Mouse (Mus musculus) MEL (cell line): ENCODE results near the gene Mertk. TPM values are rescaled to one million over a fixed set of nuclear protein-coding genes. Genes with fewer than 3 reads are reported as not detected.

Experiments used
- DNase-seq: peaks from one replicate; pipeline ENCODE4 v3.0.0; 2011; ENCODE audit warnings: low read depth, low spot score
- H3K27ac ChIP-seq: 2 replicates; pipeline ENCODE4 v1.5.1; 2012; ENCODE audit warnings: low read depth, mild to moderate bottlenecking, control low read depth, low read length, moderate library complexity; ENCODE audit not compliant: control insufficient read depth
- H3K27me3 ChIP-seq, 2 experiments: fragments of 150-350 bp in 1 of 2; sonication (generic) in 1 of 2; 2 replicates each; pipeline ENCODE4 v1.6.1; 2012; ENCODE audit warnings: low read length in 2 of 2, mild to moderate bottlenecking in 2 of 2, improper control_type of control experiment in 1 of 2, moderate library complexity in 1 of 2; ENCODE audit not compliant: insufficient read depth in 2 of 2, control insufficient read depth in 1 of 2
- H3K36me3 ChIP-seq, 2 experiments: 2 replicates each; pipeline ENCODE4 v1.6.1; 2012 to 2014; ENCODE audit warnings: low read length in 2 of 2, improper control_type of control experiment in 1 of 2, inconsistent platforms in 1 of 2, mild to moderate bottlenecking in 1 of 2; ENCODE audit not compliant: insufficient read depth in 2 of 2, control insufficient read depth in 1 of 2
- H3K4me1 ChIP-seq, 2 experiments: fragments of 150-350 bp in 1 of 2; sonication (generic) in 1 of 2; 2 replicates each; pipeline ENCODE4 v1.6.1; 2012; ENCODE audit warnings: low read length in 2 of 2, improper control_type of control experiment in 1 of 2, mild to moderate bottlenecking in 1 of 2; ENCODE audit not compliant: insufficient read depth in 2 of 2, control insufficient read depth in 1 of 2
- H3K4me3 ChIP-seq, 2 experiments: fragments of 150-350 bp in 1 of 2; sonication (generic) in 1 of 2; 2 replicates each; pipeline ENCODE4 v1.5.1; 2012; ENCODE audit warnings: low read depth in 2 of 2, low read length in 2 of 2, mild to moderate bottlenecking in 2 of 2, moderate library complexity in 2 of 2, control low read depth in 1 of 2, improper control_type of control experiment in 1 of 2; ENCODE audit not compliant: control insufficient read depth in 1 of 2, insufficient read depth in 1 of 2
- H3K79me2 ChIP-seq: 2 replicates; pipeline ENCODE4 v1.6.1; 2012; ENCODE audit warnings: mild to moderate bottlenecking, low read length, moderate library complexity; ENCODE audit not compliant: control insufficient read depth, poor library complexity, insufficient read depth
- H3K9ac ChIP-seq: 2 replicates; pipeline ENCODE4 v1.6.1; 2012; ENCODE audit warnings: low read depth, mild to moderate bottlenecking, control low read depth, low read length, moderate library complexity; ENCODE audit not compliant: control insufficient read depth, poor library complexity, severe bottlenecking
- H3K9me3 ChIP-seq: fragments of 150-350 bp; sonication (generic); replicated peaks from 2 replicates; pipeline ENCODE4 v1.6.1; 2012; ENCODE audit warnings: mild to moderate bottlenecking, low read length, improper control_type of control experiment, moderate library complexity; ENCODE audit not compliant: insufficient read depth
- BHLHE40 ChIP-seq: IDR thresholded peaks from 2 replicates; pipeline ENCODE4 v1.6.1; 2012; ENCODE audit warnings: low read depth, mild to moderate bottlenecking, inconsistent platforms, low read length, improper control_type of control experiment, borderline replicate concordance
- CTCF ChIP-seq, 3 experiments: IDR thresholded peaks in 2 of 3; conservative IDR thresholded peaks in 1 of 3; 2 replicates each; pipeline ENCODE4 v1.5.1; 2011 to 2012; ENCODE audit warnings: low read length in 3 of 3, low read depth in 2 of 3, mild to moderate bottlenecking in 2 of 3, improper control_type of control experiment in 1 of 3, inconsistent platforms in 1 of 3, mixed read lengths in 1 of 3, moderate library complexity in 1 of 3; ENCODE audit not compliant: control insufficient read depth in 1 of 3, insufficient read depth in 1 of 3, poor library complexity in 1 of 3, severe bottlenecking in 1 of 3
- E2F4 ChIP-seq: IDR thresholded peaks from 2 replicates; pipeline ENCODE4 v1.6.1; 2011; ENCODE audit warnings: low read depth, low read length, improper control_type of control experiment, borderline replicate concordance
- ELF1 ChIP-seq: IDR thresholded peaks from 2 replicates; pipeline ENCODE4 v1.6.1; 2014; ENCODE audit warnings: low read depth, mild to moderate bottlenecking, inconsistent platforms, low read length, improper control_type of control experiment, moderate library complexity
- EP300 ChIP-seq, 2 experiments: IDR thresholded peaks; 2 replicates each; pipeline ENCODE4 v1.6.1; 2011; ENCODE audit warnings: improper control_type of control experiment in 2 of 2, low read length in 2 of 2, low read depth in 1 of 2, mild to moderate bottlenecking in 1 of 2
- JUND ChIP-seq: IDR thresholded peaks from 2 replicates; pipeline ENCODE4 v1.6.1; 2011; ENCODE audit warnings: low read depth, mild to moderate bottlenecking, improper control_type of control experiment, low read length
- MAX ChIP-seq: IDR thresholded peaks from 2 replicates; pipeline ENCODE4 v1.6.1; 2011; ENCODE audit warnings: low read length, improper control_type of control experiment
- MAZ ChIP-seq: IDR thresholded peaks from 2 replicates; pipeline ENCODE4 v1.6.1; 2012; ENCODE audit warnings: low read depth, mild to moderate bottlenecking, inconsistent platforms, low read length, improper control_type of control experiment
- MEF2A ChIP-seq: IDR thresholded peaks from 2 replicates; pipeline ENCODE4 v1.6.1; 2014; ENCODE audit warnings: low read depth, mild to moderate bottlenecking, inconsistent platforms, low read length, improper control_type of control experiment; ENCODE audit not compliant: poor library complexity, insufficient replicate concordance, severe bottlenecking; ENCODE audit errors: extremely low read depth
- MXI1 ChIP-seq: IDR thresholded peaks from 2 replicates; pipeline ENCODE4 v1.6.1; 2011; ENCODE audit warnings: mild to moderate bottlenecking, low read depth, low read length, improper control_type of control experiment
- MYB ChIP-seq: IDR thresholded peaks from 2 replicates; pipeline ENCODE4 v1.6.1; 2011; ENCODE audit warnings: mild to moderate bottlenecking, low read depth, low read length, improper control_type of control experiment
- MYC ChIP-seq: IDR thresholded peaks from 2 replicates; pipeline ENCODE4 v1.6.1; 2011; ENCODE audit warnings: low read depth, mild to moderate bottlenecking, low read length, improper control_type of control experiment, moderate library complexity
- NRF1 ChIP-seq: IDR thresholded peaks from 2 replicates; pipeline ENCODE4 v1.6.1; 2014; ENCODE audit warnings: low read depth, mild to moderate bottlenecking, inconsistent platforms, low read length, improper control_type of control experiment, moderate library complexity; ENCODE audit not compliant: poor library complexity, insufficient read depth, severe bottlenecking
- POLR2A ChIP-seq, 2 experiments: IDR thresholded peaks; 2 replicates each; pipeline ENCODE4 v1.6.1; 2011 to 2012; ENCODE audit warnings: low read length in 2 of 2, mild to moderate bottlenecking in 2 of 2, control low read depth in 1 of 2, improper control_type of control experiment in 1 of 2, low read depth in 1 of 2, moderate library complexity in 1 of 2; ENCODE audit not compliant: control insufficient read depth in 1 of 2, insufficient read depth in 1 of 2, poor library complexity in 1 of 2
- SIN3A ChIP-seq: IDR thresholded peaks from 2 replicates; pipeline ENCODE4 v1.6.1; 2012; ENCODE audit warnings: low read length, improper control_type of control experiment, inconsistent platforms
- SMC3 ChIP-seq: IDR thresholded peaks from 2 replicates; pipeline ENCODE4 v1.6.1; 2011; ENCODE audit warnings: low read depth, low read length, improper control_type of control experiment
- TAL1 ChIP-seq: IDR thresholded peaks from 2 replicates; pipeline ENCODE4 v1.6.1; 2012; ENCODE audit warnings: mild to moderate bottlenecking, inconsistent platforms, low read length, moderate library complexity, mixed read lengths
- TBP ChIP-seq: IDR thresholded peaks from 2 replicates; pipeline ENCODE4 v1.8.0; 2011; ENCODE audit warnings: low read depth, low read length, improper control_type of control experiment
- TCF12 ChIP-seq: IDR thresholded peaks from 2 replicates; pipeline ENCODE4 v1.6.1; 2014; ENCODE audit warnings: low read depth, mild to moderate bottlenecking, inconsistent platforms, low read length, improper control_type of control experiment, moderate library complexity
- USF2 ChIP-seq, 2 experiments: IDR thresholded peaks; 2 replicates each; pipeline ENCODE4 v1.6.1; 2011 to 2012; ENCODE audit warnings: improper control_type of control experiment in 2 of 2, low read length in 2 of 2, borderline replicate concordance in 1 of 2, inconsistent platforms in 1 of 2, low read depth in 1 of 2, mild to moderate bottlenecking in 1 of 2; ENCODE audit not compliant: insufficient read depth in 1 of 2
- ZC3H11A ChIP-seq: IDR thresholded peaks from 2 replicates; pipeline ENCODE4 v1.6.1; 2012; ENCODE audit warnings: low read depth, mild to moderate bottlenecking, inconsistent platforms, low read length, improper control_type of control experiment
- ZKSCAN1 ChIP-seq: IDR thresholded peaks from 2 replicates; pipeline ENCODE4 v1.6.1; 2012; ENCODE audit warnings: low read depth, mild to moderate bottlenecking, inconsistent platforms, low read length, improper control_type of control experiment, moderate library complexity
- ZMIZ1 ChIP-seq: IDR thresholded peaks from 2 replicates; pipeline ENCODE4 v1.6.1; 2012; ENCODE audit warnings: low read depth, mild to moderate bottlenecking, inconsistent platforms, low read length, improper control_type of control experiment, moderate library complexity
- polyA plus RNA-seq, 2 experiments: library from polyadenylated mRNA; stranded (reverse) in 1 of 2; unstranded in 1 of 2; fragments of >175 nt in 1 of 2; fragments of >200 nt in 1 of 2; gene quantifications; 2 replicates each; pipeline versions ENCODE4 v1.2.1 to v1.2.4; 2012; ENCODE audit warnings: low replicate concordance in 2 of 2, low read depth in 1 of 2; ENCODE audit not compliant: insufficient read length in 2 of 2, insufficient read depth in 1 of 2, missing spikeins in 1 of 2
- total RNA-seq: library from RNA; depleted of rRNA; stranded (reverse); fragments of 300-350 nt; gene quantifications from 2 replicates; pipeline ENCODE4 v1.2.3, GENCODE M21; 2012

The Mertk gene
- total and polyA plus RNA-seq, 3 experiments, result not detected

- Histone ChIP-seq H3K4me3 (no peak overlapping the region), H3K36me3 (no peaks in the 10 kb centered on the region), H3K27ac (no peak overlapping the region), H3K27me3 (peaks cover 3 to 4% of the 10 kb centered on the region in 2 experiments; a peak in 3 of 4 replicates)
- TF ChIP-seq E2F4 (no peak), SIN3A (no peak), TBP (no peak), TCF12 (no peak), BHLHE40 (no peak), ELF1 (no peak), MXI1 (no peak), MYC (no peak), POLR2A (IDR thresholded peaks at IDR 0.05; ENCODE audit: control insufficient read depth in 1 of 2, insufficient read depth in 1 of 2, low read depth in 1 of 2, low read length in 2 of 2, poor library complexity in 1 of 2) (no peak), USF2 (IDR thresholded peaks at IDR 0.05; ENCODE audit: borderline replicate concordance in 1 of 2, insufficient read depth in 1 of 2, low read depth in 1 of 2, low read length in 2 of 2) (no peak), ZMIZ1 (no peak), EP300 (IDR thresholded peaks at IDR 0.05; ENCODE audit: low read depth in 1 of 2, low read length in 2 of 2) (no peak), TAL1 (no peak), CTCF (IDR thresholded peaks at IDR 0.05 in 2 of 3, conservative IDR thresholded peaks at IDR 0.05 in 1 of 3; ENCODE audit: control insufficient read depth in 1 of 3, insufficient read depth in 1 of 3, low read depth in 2 of 3, low read length in 3 of 3, poor library complexity in 1 of 3, severe bottlenecking in 1 of 3) (no peak), MEF2A (no peak)
- TF ChIP-seq, all 39 proteins: peak for 0
- no peaks in the 10 kb centered on the region for H3K79me2 ChIP-seq
- H3K9me3 ChIP-seq, result no peaks in the 10 kb centered on the region
- H3K4me1 ChIP-seq, result no peaks in the 10 kb centered on the region
- H3K9ac ChIP-seq, result no peak overlapping the region
- DNase-seq, result no peak
These were observed 587 bp downstream of the Mertk start for GRCm38 (mm10) chr2:128699201-128699885.

GRCm38 (mm10) chr2:128704474-128704873 is 5.7 kb downstream of the Mertk start:
- Histone ChIP-seq H3K4me3 (no peak overlapping the region), H3K4me1 (no peaks in the 10 kb centered on the region), H3K79me2 (no peaks in the 10 kb centered on the region), H3K36me3 (no peaks in the 10 kb centered on the region), H3K27me3 (peaks cover 2 to 6% of the 10 kb centered on the region in 2 experiments; a peak in 2 of 4 replicates), H3K27ac (no peak overlapping the region), H3K9me3 (no peaks in the 10 kb centered on the region), H3K9ac (no peak overlapping the region)
- TF ChIP-seq ZMIZ1, result no peak
- TF ChIP-seq ZC3H11A, result no peak
- no peak for TF ChIP-seq E2F4
- no peak for TF ChIP-seq JUND
- TF ChIP-seq MAZ, result no peak
- TF ChIP-seq BHLHE40, result no peak
- no peak for TF ChIP-seq MXI1
- TF ChIP-seq MYB, result no peak
- TF ChIP-seq TBP, result no peak
- no peak for TF ChIP-seq SMC3
- TF ChIP-seq ZKSCAN1, result no peak
- no peak for TF ChIP-seq MAX
- TF ChIP-seq NRF1, result no peak
- no peak for TF ChIP-seq POLR2A (IDR thresholded peaks at IDR 0.05; ENCODE audit: control insufficient read depth in 1 of 2, insufficient read depth in 1 of 2, low read depth in 1 of 2, low read length in 2 of 2, poor library complexity in 1 of 2)
- no peak for TF ChIP-seq ELF1
- DNase-seq, result no peak
